Mouse (Mus musculus): Measurements from ENCODE around the gene Gna11.

The Gna11 gene

DNA sequence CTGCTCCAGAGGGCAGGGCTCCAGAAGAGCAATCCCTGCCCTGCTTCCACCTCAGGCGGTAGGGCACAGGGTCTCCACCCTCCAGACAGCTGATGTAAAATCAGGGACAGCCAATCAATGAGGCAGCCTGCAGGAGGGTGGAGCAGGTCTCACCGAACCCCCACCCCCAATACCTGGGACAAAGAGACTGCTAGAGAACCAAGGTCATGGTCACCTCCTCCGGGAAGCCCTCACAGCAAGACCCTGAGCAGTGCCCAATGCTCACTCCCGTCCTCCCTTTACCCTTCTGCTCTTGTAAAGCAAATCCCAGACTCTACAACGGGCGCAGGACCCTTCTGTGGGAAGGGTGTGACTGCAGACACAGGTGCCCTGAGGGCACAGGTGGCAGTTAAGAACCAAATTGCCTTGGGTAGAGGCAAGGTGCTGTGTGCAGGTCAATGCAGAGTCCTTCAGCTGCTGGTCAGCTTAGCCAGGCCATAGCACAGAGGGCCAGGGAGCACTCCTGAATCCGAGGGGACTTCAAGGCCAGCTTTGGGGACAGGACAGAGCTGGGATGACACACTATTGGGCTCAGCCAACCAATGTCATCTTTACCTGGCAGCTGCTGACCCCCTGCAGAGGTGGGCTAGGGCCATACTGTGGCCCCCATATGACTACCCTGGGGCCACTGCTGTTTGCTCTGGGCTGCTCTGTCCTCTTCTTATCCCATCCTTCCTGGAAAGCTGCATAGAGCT is 2.1 kb downstream of the Gna11 start:
- DNase-seq (ENCODE audit: low spot score) = no peak

DNA sequence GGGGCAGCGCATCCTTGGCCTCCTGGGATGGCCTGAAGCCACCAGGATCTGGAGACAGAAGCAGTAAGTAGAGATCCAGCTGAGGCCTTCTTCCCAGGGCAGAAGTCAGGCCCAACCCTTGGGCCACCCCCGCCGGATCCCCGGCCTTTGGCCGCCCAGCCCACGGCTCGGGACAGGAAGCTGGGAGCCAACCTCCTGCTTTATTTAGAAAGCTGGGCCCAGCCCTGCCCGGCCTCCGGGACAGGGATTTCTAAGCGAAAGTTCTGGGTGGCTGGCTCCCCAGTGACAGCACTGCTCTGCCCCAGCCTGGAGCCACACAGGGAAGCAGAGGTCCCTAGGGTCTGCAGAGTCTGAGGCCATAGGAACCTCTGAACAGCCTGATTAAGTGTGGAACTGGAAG is 3.2 kb downstream of the Gna11 start:
- DNase-seq (ENCODE audit: low spot score) = no peak

DNA sequence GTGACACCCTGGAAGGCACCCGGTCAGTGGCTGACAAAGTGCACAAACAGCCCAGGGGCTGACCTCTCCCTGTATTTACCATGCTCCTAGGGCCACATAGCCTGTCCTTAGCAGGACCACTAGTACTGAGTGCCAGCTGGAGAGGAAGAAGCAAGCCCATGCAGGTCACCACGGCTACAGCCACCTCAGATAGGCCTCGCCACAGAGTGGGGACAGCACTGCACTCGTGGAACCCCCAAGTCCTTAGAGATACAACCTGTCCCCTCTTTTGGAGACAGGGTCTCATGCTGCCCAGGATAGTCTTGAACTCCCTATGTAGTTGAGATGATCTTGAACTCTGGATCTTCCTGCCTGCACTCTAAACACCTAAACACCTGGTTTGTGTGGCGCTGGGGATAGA is 3.6 kb downstream of the Gna11 start:
- DNase-seq (ENCODE audit: low spot score) = no peak

DNA sequence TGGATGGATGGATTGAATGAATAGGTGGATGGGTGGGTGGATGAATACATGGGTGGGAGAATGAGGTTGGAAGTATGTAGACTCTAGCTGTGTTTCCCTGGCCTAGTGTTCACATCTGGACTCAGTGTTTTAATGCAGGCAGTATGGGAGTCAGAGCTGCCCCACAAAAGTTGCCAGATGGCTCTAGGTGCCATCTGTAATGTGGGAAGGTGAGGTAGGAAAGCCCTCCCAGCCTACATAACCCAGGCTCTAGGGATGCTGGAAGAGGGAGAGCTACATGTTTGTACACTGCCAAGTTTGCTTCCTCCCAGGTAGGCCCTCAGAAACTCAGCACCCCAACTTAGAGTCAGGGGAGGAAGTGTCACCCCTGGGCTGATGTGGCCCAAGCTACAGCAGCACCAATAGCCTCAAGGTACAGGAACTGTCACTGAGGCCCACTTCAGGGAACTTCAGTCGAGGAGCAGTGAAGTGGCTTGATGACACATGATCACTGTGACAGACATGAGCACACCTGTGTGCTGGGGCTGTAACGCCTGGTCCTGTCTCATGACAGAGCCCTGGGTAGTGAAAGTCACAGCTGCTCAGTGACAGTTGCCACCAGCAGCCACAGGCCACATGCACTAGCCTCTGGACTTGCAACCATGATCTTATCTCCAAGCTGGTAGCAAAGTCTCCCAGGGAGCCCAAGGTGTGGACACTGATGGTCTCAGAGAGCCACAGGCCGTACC is 6.5 kb downstream of the Gna11 start:
- DNase-seq (ENCODE audit: low spot score) = no peak

DNA sequence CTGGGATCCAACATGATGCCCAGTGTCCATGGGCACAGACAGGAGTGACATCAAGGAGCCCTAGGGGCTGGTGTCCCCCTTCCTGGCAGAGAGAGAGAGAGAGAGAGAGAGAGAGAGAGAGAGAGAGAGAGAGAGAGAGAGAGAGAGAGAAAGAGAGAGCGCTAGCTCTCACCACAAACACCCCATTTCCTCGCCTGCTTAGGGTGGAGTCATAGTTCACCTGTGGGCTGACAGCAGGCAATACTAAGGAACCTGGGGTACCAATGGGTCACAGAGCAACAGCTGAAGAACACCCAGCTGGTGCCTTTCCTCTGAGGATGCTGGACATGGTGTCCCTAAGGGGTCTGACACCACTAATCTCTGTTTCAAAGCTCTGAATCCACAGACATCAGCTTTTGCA is 7.6 kb downstream of the Gna11 start:
- DNase-seq (ENCODE audit: low spot score) = no peak

DNA sequence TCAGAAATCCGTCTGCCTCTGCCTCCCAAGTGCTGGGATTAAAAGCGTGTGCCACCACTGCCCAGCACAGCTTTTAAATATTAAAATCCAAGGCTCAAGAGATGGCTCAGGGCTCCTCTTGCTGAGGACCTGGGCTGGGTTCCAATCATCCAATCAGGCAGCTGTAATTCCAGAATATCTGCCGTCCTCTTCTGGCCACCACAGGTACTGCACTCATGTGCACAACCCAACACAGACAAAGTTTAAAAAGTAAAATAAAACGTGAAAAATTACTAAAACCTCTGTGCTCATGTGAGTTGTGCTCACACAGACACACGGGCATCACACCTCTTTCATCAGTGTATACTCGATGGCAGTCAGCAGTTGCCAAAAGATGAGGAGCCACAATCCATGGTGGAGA is 8.3 kb downstream of the Gna11 start:
- no peak for DNase-seq (ENCODE audit: low spot score)

DNA sequence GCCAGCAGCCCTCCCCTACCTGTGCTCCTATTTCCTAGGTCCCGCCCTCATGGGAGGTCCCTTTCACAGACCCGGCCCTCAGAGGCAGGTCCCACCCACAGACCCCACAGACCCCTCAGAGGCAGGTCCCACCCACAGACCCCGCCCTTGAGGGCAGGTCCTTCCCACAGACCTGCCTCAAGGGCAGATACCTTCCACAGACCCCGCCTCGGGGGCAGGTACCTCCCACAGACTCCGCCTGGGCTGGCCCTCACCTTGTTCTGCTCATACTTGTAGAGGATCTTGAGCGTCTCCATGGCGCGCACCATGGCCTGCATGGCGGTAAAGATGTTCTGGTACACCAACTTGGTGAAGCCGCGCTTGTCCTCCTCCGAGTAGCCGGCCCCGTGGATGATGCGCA is 10.2 kb downstream of the Gna11 start:
- DNase-seq (ENCODE audit: low spot score) = no peak

DNA sequence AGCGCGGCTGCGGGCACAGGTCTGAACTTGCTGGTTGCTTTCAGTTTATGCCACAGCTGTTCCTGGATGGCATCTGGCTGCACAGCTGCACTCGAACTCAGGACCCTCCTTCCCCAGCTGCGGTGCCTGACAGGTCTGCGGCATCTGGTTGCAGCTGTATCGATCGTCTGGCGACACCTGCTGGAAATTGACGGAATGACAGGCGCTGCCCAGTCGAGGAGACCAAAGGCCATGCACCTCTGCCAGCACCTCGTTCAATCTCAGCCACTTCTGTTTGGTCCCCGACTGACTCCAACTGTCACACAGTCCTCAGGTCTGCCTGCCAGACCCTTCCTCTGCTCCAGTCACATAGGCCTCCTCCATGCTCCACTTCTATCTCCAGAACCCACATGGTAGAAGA is 18.2 kb downstream of the Gna11 start:
- DNase-seq (ENCODE audit: low spot score) = peak; percentile 77

DNA sequence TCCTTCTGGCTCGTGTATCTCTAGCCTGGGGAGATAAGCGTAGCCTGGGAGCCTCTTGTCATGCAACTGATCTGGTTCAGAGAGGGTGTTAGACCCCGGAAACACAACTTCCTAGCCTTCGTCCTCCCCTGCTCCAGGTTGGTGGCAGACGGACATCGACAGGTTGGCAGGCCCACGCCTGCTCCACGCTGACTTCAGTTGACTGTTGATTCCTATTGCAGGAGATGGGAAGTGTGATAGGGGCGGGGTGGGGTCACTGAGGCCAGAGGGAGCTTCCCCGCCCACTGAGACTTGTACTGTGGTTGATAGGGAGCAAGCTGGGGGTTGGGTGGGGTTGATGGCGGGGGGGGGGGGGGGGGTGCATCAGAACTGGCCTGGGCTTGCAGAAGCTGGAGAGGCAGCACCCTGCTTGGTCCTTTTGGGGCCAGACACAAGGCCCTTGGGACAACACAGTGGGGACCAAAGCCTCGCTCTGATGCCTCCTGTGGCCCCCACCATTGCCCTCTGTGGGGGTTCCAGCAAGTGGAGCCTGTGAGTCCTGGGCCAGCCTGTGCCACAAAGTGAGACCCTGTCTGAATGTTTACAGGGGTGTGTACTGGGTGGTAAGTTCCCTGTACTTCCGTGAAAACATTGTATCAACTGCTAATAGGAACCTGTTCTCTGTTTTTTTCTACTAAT is 19.8 kb downstream of the Gna11 start:
- DNase-seq (ENCODE audit: low spot score) = no peak

DNA sequence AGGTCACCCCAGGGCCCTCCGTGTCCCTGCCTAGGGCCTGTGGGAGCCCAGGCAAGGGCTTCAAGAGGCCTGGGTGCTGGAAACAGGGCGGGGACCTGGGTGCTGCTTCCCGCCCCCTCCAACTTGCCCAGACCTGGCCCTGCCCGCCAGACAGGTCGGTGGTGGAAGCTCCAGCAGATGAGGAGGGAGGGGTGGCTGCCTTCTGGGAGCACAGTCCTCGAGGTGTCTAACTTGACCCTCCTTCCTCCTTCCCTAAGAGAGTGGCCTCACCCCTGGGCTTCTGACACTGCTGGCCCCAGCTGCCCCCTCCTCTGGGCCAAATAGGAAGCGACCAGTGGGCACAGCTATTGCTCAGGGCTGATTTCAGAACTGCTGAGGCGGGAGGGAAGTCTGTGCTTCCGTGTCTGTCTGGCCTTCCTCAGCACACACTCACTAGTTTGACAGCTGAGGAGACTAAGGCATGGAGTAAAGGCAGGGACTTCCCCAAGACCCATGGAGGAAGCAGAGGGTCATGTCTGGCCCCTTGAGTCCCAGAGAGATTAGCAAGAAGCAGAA is 20.9 kb downstream of the Gna11 start, which contains the start of gene Gna15:
Gene Gna15, minus strand, starts transcription at position 175 of the 555 bp plus-strand sequence.
- no peak for DNase-seq (ENCODE audit: low spot score)

DNA sequence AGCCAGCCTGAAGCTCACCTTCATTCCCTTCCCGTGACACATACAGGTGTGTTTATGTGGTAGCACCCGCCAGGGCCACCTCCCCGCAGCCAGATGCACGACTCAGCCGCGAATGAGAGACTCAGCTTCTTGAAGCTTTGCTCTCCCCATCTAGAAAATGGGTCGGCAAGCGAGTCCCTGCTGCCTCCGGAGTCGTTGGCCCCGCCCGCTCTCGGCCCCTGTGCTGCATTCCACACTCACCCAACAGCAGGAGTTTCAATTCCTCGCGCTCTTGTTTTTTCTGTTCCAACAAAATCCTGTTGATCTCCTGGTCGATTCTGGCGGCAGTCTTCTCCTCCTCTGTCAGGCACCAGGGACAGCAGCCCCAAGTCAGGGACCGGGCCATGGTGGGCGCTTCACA is 21.4 kb downstream of the Gna11 start:
- no peak for DNase-seq (ENCODE audit: low spot score)

DNA sequence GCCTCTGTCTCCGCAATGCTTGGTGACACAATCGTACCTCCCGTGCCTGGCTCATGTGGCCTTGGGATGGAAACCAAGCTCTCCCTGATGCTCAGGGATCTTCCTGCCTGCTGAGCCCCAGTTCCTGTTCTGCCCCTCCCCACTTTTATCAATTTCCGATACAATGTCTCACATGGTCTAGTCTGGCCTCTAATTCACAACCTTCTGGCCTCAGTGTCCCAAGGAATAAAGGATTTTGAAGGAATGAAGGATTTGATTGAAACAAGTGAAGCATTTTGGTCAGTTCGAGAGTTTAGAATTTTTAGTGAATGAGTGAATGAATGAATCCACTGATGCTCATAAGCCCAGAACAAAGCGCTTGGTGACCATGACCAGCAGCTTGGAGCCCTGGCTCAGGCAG is 21.8 kb downstream of the Gna11 start:
- no peak for DNase-seq (ENCODE audit: low spot score)

DNA sequence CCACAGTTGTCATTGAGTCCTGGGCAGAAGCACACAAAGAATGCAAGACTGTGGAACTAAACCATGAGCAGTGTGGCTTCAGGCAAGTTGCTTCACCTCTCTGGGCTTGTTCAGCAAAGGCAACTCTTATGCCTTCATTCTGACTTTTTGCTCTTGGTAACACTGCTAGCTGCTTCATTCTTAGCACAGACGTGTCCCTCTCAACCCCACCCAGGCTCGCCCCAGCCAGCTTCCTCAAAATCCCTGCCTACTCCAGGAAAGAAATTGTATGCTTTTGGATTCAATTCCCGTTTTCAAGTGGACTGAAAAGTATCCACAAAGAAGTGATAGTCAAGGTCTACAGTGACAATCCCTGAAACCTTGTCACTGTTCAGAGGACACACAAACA is 25.0 kb downstream of the Gna11 start:
- no peak for DNase-seq (ENCODE audit: low spot score)

DNA sequence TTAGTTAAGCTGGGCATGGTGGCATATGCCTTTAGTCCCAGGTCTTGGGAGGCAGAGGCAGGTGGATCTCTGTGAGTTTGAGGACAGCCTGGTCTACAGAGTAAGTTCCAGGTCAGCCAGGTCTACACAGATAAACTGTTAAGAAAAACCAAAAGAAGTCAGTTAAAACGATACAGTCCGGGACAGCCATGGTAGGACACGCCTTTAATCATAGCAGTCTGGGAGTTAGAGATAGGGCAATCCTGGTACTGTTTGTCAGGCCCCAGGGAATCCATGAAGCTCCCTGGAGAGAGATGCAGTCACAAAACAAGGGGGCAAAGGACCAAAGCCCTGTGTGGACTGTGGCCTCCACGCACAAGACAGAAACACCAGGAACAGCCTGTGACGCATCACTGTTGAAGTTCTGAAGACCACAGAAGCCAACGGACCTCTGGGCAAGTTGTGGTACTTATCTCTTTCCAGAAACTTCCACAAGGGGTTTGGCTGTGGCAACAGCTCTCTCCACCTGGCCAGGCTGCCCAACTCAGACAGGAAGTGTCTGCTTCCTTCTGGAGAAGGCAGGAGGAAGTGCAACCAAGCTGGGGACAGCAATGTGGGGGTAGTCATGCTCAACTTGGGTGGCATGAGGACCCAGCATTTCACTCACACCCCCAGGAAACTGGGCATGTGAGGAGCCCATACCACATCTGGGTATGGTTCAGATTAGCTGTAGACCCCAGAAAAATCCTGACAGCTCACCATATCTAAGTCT is 25.6 kb downstream of the Gna11 start:
- no peak for DNase-seq (ENCODE audit: low spot score)

DNA sequence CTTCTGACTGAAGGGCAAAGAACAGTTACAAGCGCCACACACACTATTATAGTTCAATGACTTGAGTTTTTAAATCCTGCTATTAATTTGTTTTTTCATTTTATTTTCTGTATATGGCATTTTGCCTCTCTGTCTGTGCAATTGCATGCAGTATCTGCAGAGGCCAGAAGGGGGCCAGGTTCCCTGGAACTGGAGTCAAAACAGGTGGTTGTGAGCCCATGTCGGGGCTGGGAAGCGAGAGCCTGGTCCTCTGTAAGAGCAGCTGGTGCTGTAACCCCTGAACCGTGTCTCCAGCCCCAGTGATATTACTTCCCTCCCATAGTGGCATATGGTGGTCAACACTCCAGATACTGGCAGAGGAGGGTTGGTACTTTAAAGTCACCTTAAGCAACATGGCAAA is 26.4 kb downstream of the Gna11 start:
- peak; percentile 56 for DNase-seq (ENCODE audit: low spot score)

DNA sequence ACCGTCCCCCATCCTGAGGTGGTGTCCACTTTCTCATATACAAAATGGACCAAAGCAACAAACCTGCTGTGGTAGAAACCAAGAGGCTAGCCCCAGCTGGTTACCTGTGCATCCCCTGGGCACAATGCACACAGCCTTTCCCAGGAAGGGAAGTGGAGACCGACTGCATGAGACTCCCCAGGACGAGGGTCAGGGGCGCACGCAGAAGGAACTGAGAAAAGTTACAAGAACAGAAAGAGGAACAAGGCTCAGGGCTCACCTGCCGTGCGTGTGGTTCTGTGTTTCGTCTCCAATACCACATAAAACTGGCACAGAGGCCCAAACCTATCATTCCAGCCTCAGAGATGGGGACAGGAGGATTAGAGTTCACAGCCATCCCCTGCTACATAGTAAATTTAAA is 27.8 kb downstream of the Gna11 start:
- no peak for DNase-seq (ENCODE audit: low spot score)

DNA sequence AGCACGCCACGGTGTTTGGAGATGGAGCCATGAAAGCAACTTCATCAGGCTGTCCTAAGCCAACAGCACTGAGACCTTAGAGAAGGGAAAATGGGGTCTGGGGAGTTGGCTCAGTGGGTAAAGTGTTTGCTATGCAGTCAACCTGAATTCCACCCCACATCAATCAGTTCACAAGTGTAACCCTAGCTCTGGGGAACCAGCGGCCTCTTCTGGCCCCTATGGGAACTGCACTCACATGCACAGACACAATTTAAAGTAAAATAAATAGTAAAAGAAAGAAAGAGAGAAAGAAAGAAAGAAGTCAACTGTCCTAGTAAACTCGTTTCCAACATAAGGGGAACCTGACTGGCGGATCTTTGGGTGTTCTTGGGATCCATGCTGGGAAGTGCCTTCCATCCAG is 31.2 kb downstream of the Gna11 start:
- no peak for DNase-seq (ENCODE audit: low spot score)

DNA sequence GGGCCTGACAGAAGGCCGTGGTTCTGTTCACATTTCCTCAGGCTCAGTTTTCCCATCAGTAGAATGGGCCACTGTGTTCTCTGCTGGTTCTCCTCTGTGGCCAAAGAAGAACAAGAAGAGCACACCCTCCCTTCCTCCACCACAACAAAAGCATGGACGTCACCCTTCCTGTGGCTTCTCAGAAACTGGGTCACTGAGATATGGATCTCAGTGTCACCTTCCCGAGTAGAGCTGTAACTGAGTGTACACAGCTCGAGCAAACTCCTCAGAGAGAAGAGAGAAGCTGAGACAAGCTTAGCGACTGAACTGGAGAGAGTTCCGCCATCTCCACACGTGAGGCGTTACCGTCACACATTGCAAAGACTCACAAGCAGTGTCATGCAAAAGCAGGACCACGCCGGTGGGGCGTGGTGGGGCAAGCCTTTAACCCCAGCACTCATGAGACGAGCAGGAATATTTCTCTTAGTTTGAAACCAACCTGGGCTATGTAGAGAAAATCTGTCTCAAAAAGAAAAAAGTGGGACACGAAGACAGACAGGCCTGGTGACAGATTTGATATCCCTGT is 34.7 kb downstream of the Gna11 start:
- DNase-seq (ENCODE audit: low spot score) = no peak

DNA sequence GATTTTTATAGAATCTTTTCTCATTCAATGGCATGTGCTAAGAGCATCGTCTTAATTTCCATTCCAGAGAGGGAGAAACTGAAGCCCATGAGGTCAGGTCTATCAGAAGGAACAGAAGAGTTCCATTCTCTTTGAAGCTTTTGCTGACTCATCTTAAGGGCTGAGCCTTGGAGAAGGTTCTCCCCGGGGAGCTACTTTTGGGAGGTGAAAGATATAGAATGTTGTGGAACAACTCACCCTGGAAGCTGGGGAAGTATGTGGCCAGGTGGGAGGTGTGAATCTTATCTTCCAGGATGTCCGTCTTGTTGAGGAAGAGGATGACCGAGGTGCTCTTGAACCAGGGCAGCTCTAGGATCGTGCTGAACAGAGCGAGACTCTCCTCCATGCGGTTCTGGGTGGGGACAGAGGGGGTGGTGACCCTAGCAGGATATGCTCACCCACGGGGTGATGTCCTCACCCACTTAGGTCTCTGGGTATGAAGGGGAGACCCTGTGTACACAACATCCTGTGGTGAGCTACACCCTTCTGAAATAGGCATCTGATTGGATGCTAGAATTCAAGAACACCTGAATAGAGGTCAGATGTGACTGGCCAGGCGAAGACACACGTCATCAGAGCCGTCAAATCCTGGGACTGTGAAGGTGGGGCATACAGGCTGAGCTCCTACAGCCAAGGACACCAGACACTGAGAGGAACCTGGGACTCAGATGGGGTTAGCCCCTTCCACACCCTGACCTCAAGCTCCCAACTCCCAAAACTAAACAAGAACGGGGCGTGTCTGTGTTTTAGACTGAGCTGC is 37.1 kb downstream of the Gna11 start:
- DNase-seq (ENCODE audit: low spot score) = no peak

DNA sequence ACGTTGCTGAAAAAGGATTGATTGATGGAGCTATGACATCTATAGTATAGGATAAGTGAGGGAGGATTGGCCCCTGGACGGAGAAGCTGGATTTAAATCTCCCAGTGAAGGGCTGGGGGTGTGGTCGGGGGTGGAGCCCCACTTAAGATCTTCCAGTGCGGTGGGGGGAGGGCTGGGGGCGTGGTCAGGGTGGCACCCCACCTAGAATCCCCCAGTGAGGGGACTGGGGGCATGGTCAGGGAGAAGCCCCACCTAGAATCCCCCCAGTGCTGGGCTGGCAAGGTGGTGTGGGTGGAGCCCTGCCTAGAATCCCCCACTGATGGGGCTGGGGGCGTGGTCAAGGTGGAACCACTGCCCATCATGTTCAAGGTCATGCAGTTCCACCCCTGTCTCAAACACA is 37.9 kb downstream of the Gna11 start:
- DNase-seq (ENCODE audit: low spot score) = no peak

All from ovary, postnatal 14 days (tissue).